Mouse (Mus musculus) MEL (cell line): ENCODE data around the gene Slain2. TPM values are rescaled to one million over a fixed set of nuclear protein-coding genes. Genes with fewer than 3 reads are reported as not detected.

Source experiments
- DNase-seq: peaks from one replicate; pipeline ENCODE4 v3.0.0; 2011; ENCODE audit warnings: low read depth, low spot score
- H3K27ac ChIP-seq: 2 replicates; pipeline ENCODE4 v1.5.1; 2012; ENCODE audit warnings: low read depth, mild to moderate bottlenecking, control low read depth, low read length, moderate library complexity; ENCODE audit not compliant: control insufficient read depth
- H3K27me3 ChIP-seq, 2 experiments: fragments of 150-350 bp in 1 of 2; sonication (generic) in 1 of 2; 2 replicates each; pipeline ENCODE4 v1.6.1; 2012; ENCODE audit warnings: low read length in 2 of 2, mild to moderate bottlenecking in 2 of 2, improper control_type of control experiment in 1 of 2, moderate library complexity in 1 of 2; ENCODE audit not compliant: insufficient read depth in 2 of 2, control insufficient read depth in 1 of 2
- H3K36me3 ChIP-seq, 2 experiments: 2 replicates each; pipeline ENCODE4 v1.6.1; 2012 to 2014; ENCODE audit warnings: low read length in 2 of 2, improper control_type of control experiment in 1 of 2, inconsistent platforms in 1 of 2, mild to moderate bottlenecking in 1 of 2; ENCODE audit not compliant: insufficient read depth in 2 of 2, control insufficient read depth in 1 of 2
- H3K4me1 ChIP-seq, 2 experiments: fragments of 150-350 bp in 1 of 2; sonication (generic) in 1 of 2; 2 replicates each; pipeline ENCODE4 v1.6.1; 2012; ENCODE audit warnings: low read length in 2 of 2, improper control_type of control experiment in 1 of 2, mild to moderate bottlenecking in 1 of 2; ENCODE audit not compliant: insufficient read depth in 2 of 2, control insufficient read depth in 1 of 2
- H3K4me3 ChIP-seq, 2 experiments: fragments of 150-350 bp in 1 of 2; sonication (generic) in 1 of 2; 2 replicates each; pipeline ENCODE4 v1.5.1; 2012; ENCODE audit warnings: low read depth in 2 of 2, low read length in 2 of 2, mild to moderate bottlenecking in 2 of 2, moderate library complexity in 2 of 2, control low read depth in 1 of 2, improper control_type of control experiment in 1 of 2; ENCODE audit not compliant: control insufficient read depth in 1 of 2, insufficient read depth in 1 of 2
- H3K79me2 ChIP-seq: 2 replicates; pipeline ENCODE4 v1.6.1; 2012; ENCODE audit warnings: mild to moderate bottlenecking, low read length, moderate library complexity; ENCODE audit not compliant: control insufficient read depth, poor library complexity, insufficient read depth
- H3K9ac ChIP-seq: 2 replicates; pipeline ENCODE4 v1.6.1; 2012; ENCODE audit warnings: low read depth, mild to moderate bottlenecking, control low read depth, low read length, moderate library complexity; ENCODE audit not compliant: control insufficient read depth, poor library complexity, severe bottlenecking
- H3K9me3 ChIP-seq: fragments of 150-350 bp; sonication (generic); replicated peaks from 2 replicates; pipeline ENCODE4 v1.6.1; 2012; ENCODE audit warnings: mild to moderate bottlenecking, low read length, improper control_type of control experiment, moderate library complexity; ENCODE audit not compliant: insufficient read depth
- BHLHE40 ChIP-seq: IDR thresholded peaks from 2 replicates; pipeline ENCODE4 v1.6.1; 2012; ENCODE audit warnings: low read depth, mild to moderate bottlenecking, inconsistent platforms, low read length, improper control_type of control experiment, borderline replicate concordance
- CHD1 ChIP-seq: IDR thresholded peaks from 2 replicates; pipeline ENCODE4 v1.6.1; 2012; ENCODE audit warnings: low read depth, mild to moderate bottlenecking, inconsistent platforms, low read length, improper control_type of control experiment
- CHD2 ChIP-seq: IDR thresholded peaks from 2 replicates; pipeline ENCODE4 v1.6.1; 2011; ENCODE audit warnings: low read length, improper control_type of control experiment
- CTCF ChIP-seq, 3 experiments: IDR thresholded peaks in 2 of 3; conservative IDR thresholded peaks in 1 of 3; 2 replicates each; pipeline ENCODE4 v1.5.1; 2011 to 2012; ENCODE audit warnings: low read length in 3 of 3, low read depth in 2 of 3, mild to moderate bottlenecking in 2 of 3, improper control_type of control experiment in 1 of 3, inconsistent platforms in 1 of 3, mixed read lengths in 1 of 3, moderate library complexity in 1 of 3; ENCODE audit not compliant: control insufficient read depth in 1 of 3, insufficient read depth in 1 of 3, poor library complexity in 1 of 3, severe bottlenecking in 1 of 3
- E2F4 ChIP-seq: IDR thresholded peaks from 2 replicates; pipeline ENCODE4 v1.6.1; 2011; ENCODE audit warnings: low read depth, low read length, improper control_type of control experiment, borderline replicate concordance
- ELF1 ChIP-seq: IDR thresholded peaks from 2 replicates; pipeline ENCODE4 v1.6.1; 2014; ENCODE audit warnings: low read depth, mild to moderate bottlenecking, inconsistent platforms, low read length, improper control_type of control experiment, moderate library complexity
- EP300 ChIP-seq, 2 experiments: IDR thresholded peaks; 2 replicates each; pipeline ENCODE4 v1.6.1; 2011; ENCODE audit warnings: improper control_type of control experiment in 2 of 2, low read length in 2 of 2, low read depth in 1 of 2, mild to moderate bottlenecking in 1 of 2
- GABPA ChIP-seq: IDR thresholded peaks from 2 replicates; pipeline ENCODE4 v1.6.1; 2012; ENCODE audit warnings: low read depth, mild to moderate bottlenecking, inconsistent platforms, low read length, improper control_type of control experiment, moderate library complexity
- GATA1 ChIP-seq: IDR thresholded peaks from 2 replicates; pipeline ENCODE4 v1.6.1; 2011; ENCODE audit warnings: low read depth, low read length, improper control_type of control experiment
- KAT2A ChIP-seq: conservative IDR thresholded peaks from 2 replicates; pipeline ENCODE4 v1.6.1; 2012; ENCODE audit warnings: low read depth, low read length, improper control_type of control experiment, inconsistent platforms
- MAFK ChIP-seq: IDR thresholded peaks from 2 replicates; pipeline ENCODE4 v1.6.1; 2011; ENCODE audit warnings: low read depth, mild to moderate bottlenecking, low read length, improper control_type of control experiment, borderline replicate concordance
- MAX ChIP-seq: IDR thresholded peaks from 2 replicates; pipeline ENCODE4 v1.6.1; 2011; ENCODE audit warnings: low read length, improper control_type of control experiment
- MAZ ChIP-seq: IDR thresholded peaks from 2 replicates; pipeline ENCODE4 v1.6.1; 2012; ENCODE audit warnings: low read depth, mild to moderate bottlenecking, inconsistent platforms, low read length, improper control_type of control experiment
- MEF2A ChIP-seq: IDR thresholded peaks from 2 replicates; pipeline ENCODE4 v1.6.1; 2014; ENCODE audit warnings: low read depth, mild to moderate bottlenecking, inconsistent platforms, low read length, improper control_type of control experiment; ENCODE audit not compliant: poor library complexity, insufficient replicate concordance, severe bottlenecking; ENCODE audit errors: extremely low read depth
- MYB ChIP-seq: IDR thresholded peaks from 2 replicates; pipeline ENCODE4 v1.6.1; 2011; ENCODE audit warnings: mild to moderate bottlenecking, low read depth, low read length, improper control_type of control experiment
- MYC ChIP-seq: IDR thresholded peaks from 2 replicates; pipeline ENCODE4 v1.6.1; 2011; ENCODE audit warnings: low read depth, mild to moderate bottlenecking, low read length, improper control_type of control experiment, moderate library complexity
- NRF1 ChIP-seq: IDR thresholded peaks from 2 replicates; pipeline ENCODE4 v1.6.1; 2014; ENCODE audit warnings: low read depth, mild to moderate bottlenecking, inconsistent platforms, low read length, improper control_type of control experiment, moderate library complexity; ENCODE audit not compliant: poor library complexity, insufficient read depth, severe bottlenecking
- POLR2A ChIP-seq, 2 experiments: IDR thresholded peaks; 2 replicates each; pipeline ENCODE4 v1.6.1; 2011 to 2012; ENCODE audit warnings: low read length in 2 of 2, mild to moderate bottlenecking in 2 of 2, control low read depth in 1 of 2, improper control_type of control experiment in 1 of 2, low read depth in 1 of 2, moderate library complexity in 1 of 2; ENCODE audit not compliant: control insufficient read depth in 1 of 2, insufficient read depth in 1 of 2, poor library complexity in 1 of 2
- POLR2AphosphoS2 ChIP-seq: IDR thresholded peaks from 2 replicates; pipeline ENCODE4 v1.6.1; 2011; ENCODE audit warnings: low read length, improper control_type of control experiment
- RCOR1 ChIP-seq: IDR thresholded peaks from 2 replicates; pipeline ENCODE4 v1.6.1; 2012; ENCODE audit warnings: low read depth, mild to moderate bottlenecking, inconsistent platforms, low read length, improper control_type of control experiment
- SMC3 ChIP-seq: IDR thresholded peaks from 2 replicates; pipeline ENCODE4 v1.6.1; 2011; ENCODE audit warnings: low read depth, low read length, improper control_type of control experiment
- TAL1 ChIP-seq: IDR thresholded peaks from 2 replicates; pipeline ENCODE4 v1.6.1; 2012; ENCODE audit warnings: mild to moderate bottlenecking, inconsistent platforms, low read length, moderate library complexity, mixed read lengths
- TBP ChIP-seq: IDR thresholded peaks from 2 replicates; pipeline ENCODE4 v1.8.0; 2011; ENCODE audit warnings: low read depth, low read length, improper control_type of control experiment
- UBTF ChIP-seq: IDR thresholded peaks from 2 replicates; pipeline ENCODE4 v1.6.1; 2012; ENCODE audit warnings: low read depth, mild to moderate bottlenecking, inconsistent platforms, low read length, improper control_type of control experiment, moderate library complexity, borderline replicate concordance; ENCODE audit not compliant: insufficient read depth
- USF1 ChIP-seq: IDR thresholded peaks from 2 replicates; pipeline ENCODE4 v1.6.1; 2014; ENCODE audit warnings: low read depth, mild to moderate bottlenecking, inconsistent platforms, low read length, improper control_type of control experiment, moderate library complexity
- USF2 ChIP-seq, 2 experiments: IDR thresholded peaks; 2 replicates each; pipeline ENCODE4 v1.6.1; 2011 to 2012; ENCODE audit warnings: improper control_type of control experiment in 2 of 2, low read length in 2 of 2, borderline replicate concordance in 1 of 2, inconsistent platforms in 1 of 2, low read depth in 1 of 2, mild to moderate bottlenecking in 1 of 2; ENCODE audit not compliant: insufficient read depth in 1 of 2
- ZC3H11A ChIP-seq: IDR thresholded peaks from 2 replicates; pipeline ENCODE4 v1.6.1; 2012; ENCODE audit warnings: low read depth, mild to moderate bottlenecking, inconsistent platforms, low read length, improper control_type of control experiment
- ZKSCAN1 ChIP-seq: IDR thresholded peaks from 2 replicates; pipeline ENCODE4 v1.6.1; 2012; ENCODE audit warnings: low read depth, mild to moderate bottlenecking, inconsistent platforms, low read length, improper control_type of control experiment, moderate library complexity
- ZMIZ1 ChIP-seq: IDR thresholded peaks from 2 replicates; pipeline ENCODE4 v1.6.1; 2012; ENCODE audit warnings: low read depth, mild to moderate bottlenecking, inconsistent platforms, low read length, improper control_type of control experiment, moderate library complexity
- ZNF384 ChIP-seq: IDR thresholded peaks from 2 replicates; pipeline ENCODE4 v1.6.1; 2012; ENCODE audit warnings: low read depth, mild to moderate bottlenecking, inconsistent platforms, low read length, improper control_type of control experiment
- polyA plus RNA-seq, 2 experiments: library from polyadenylated mRNA; stranded (reverse) in 1 of 2; unstranded in 1 of 2; fragments of >175 nt in 1 of 2; fragments of >200 nt in 1 of 2; gene quantifications; 2 replicates each; pipeline versions ENCODE4 v1.2.1 to v1.2.4; 2012; ENCODE audit warnings: low replicate concordance in 2 of 2, low read depth in 1 of 2; ENCODE audit not compliant: insufficient read length in 2 of 2, insufficient read depth in 1 of 2, missing spikeins in 1 of 2
- total RNA-seq: library from RNA; depleted of rRNA; stranded (reverse); fragments of 300-350 nt; gene quantifications from 2 replicates; pipeline ENCODE4 v1.2.3, GENCODE M21; 2012

Slain2 gene
- total and polyA plus RNA-seq, 3 experiments: 18.9 to 42.9 (median 29.9) TPM

GRCm38 (mm10) chr5:72989756-72990155 is 75.7 kb downstream of the Slain2 start:
- H3K4me3 ChIP-seq: no peak overlapping the region
- H3K4me1 ChIP-seq: peaks cover 0 to 7% of the 10 kb centered on the region in 2 experiments; a peak in 1 of 4 replicates
- TF ChIP-seq ZKSCAN1 (no peak), KAT2A (no peak), CTCF (IDR thresholded peaks at IDR 0.05 in 2 of 3, conservative IDR thresholded peaks at IDR 0.05 in 1 of 3; ENCODE audit: control insufficient read depth in 1 of 3, insufficient read depth in 1 of 3, low read depth in 2 of 3, low read length in 3 of 3, poor library complexity in 1 of 3, severe bottlenecking in 1 of 3) (no peak), SMC3 (no peak), GABPA (no peak), MEF2A (no peak), MAFK (no peak), ZMIZ1 (no peak), ZNF384 (no peak), E2F4 (no peak), MAX (no peak), MYB (no peak), EP300 (IDR thresholded peaks at IDR 0.05; ENCODE audit: low read depth in 1 of 2, low read length in 2 of 2) (no peak), CHD1 (no peak), TBP (no peak)
- H3K79me2 ChIP-seq: no peaks in the 10 kb centered on the region
- H3K9me3 ChIP-seq: no peaks in the 10 kb centered on the region
- no peak overlapping the region for H3K9ac ChIP-seq
- peaks cover 0 to 5% of the 10 kb centered on the region in 2 experiments; a peak in 2 of 4 replicates for H3K36me3 ChIP-seq
- no peak for DNase-seq
- no peaks in the 10 kb centered on the region for H3K27me3 ChIP-seq
- H3K27ac ChIP-seq: no peak overlapping the region

DNA sequence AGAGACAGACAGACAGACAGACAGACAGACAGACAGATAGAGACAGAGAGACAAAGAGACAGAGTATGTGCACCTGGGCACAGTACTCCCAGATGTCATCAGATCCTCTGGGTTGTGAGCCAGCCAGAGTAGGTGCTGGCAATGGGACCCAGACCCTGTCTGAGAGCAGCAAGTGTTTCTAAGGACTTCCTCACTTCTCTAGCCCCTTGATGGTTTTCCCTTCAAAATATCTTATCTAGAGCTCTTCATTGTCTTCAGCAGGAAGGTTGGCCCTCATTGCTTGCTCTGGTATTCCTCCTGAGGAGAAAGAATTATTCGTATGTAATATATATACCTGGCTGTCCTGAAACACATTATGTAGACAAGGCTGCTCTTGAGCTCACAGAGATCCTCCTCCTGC is 78.4 kb downstream of the Slain2 start:
- DNase-seq: peak; percentile 75
- peaks cover 0 to 9% of the 10 kb centered on the region in 2 experiments; a peak in 2 of 4 replicates for H3K4me1 ChIP-seq
- no peak overlapping the region for H3K27ac ChIP-seq
- no peak overlapping the region for H3K9ac ChIP-seq
- H3K9me3 ChIP-seq: no peaks in the 10 kb centered on the region
- peaks cover 0 to 7% of the 10 kb centered on the region in 2 experiments; a peak in 2 of 4 replicates for H3K36me3 ChIP-seq
- H3K4me3 ChIP-seq: no peak overlapping the region
- no peaks in the 10 kb centered on the region for H3K27me3 ChIP-seq
- no peaks in the 10 kb centered on the region for H3K79me2 ChIP-seq
- TF ChIP-seq BHLHE40 (no peak), GABPA (no peak), CHD2 (no peak), ZKSCAN1 (no peak), GATA1 (peak; percentile 63), RCOR1 (peak; percentile 38; the same call in 1 of the 2 replicates), MAZ (no peak), CHD1 (no peak), E2F4 (no peak), ZC3H11A (no peak), SMC3 (peak; percentile 12; the same call in 1 of the 2 replicates), EP300 (IDR thresholded peaks at IDR 0.05; ENCODE audit: low read depth in 1 of 2, low read length in 2 of 2) (peak in 1 of 2 experiments; percentile 59; a peak in 2 of 4 replicates), TAL1 (no peak), ELF1 (no peak), USF2 (IDR thresholded peaks at IDR 0.05; ENCODE audit: borderline replicate concordance in 1 of 2, insufficient read depth in 1 of 2, low read depth in 1 of 2, low read length in 2 of 2) (no peak), UBTF (no peak), MEF2A (no peak), POLR2A (IDR thresholded peaks at IDR 0.05; ENCODE audit: control insufficient read depth in 1 of 2, insufficient read depth in 1 of 2, low read depth in 1 of 2, low read length in 2 of 2, poor library complexity in 1 of 2) (no peak), MYB (no peak), MAFK (no peak), NRF1 (no peak), ZNF384 (no peak), POLR2AphosphoS2 (no peak), KAT2A (no peak), MYC (no peak), USF1 (no peak)
